Mouse (Mus musculus): ENCODE data around the gene Elp4.

The Elp4 gene

GRCm38 (mm10) chr2:105805210-105805609 is 99.2 kb downstream of the Elp4 start:
- DNase-seq (ENCODE audit: low spot score) = no peak

- DNase-seq (ENCODE audit: low spot score) = no peak
Observed at GRCm38 (mm10) chr2:105804506-105804905, 99.9 kb downstream of the Elp4 start.

- DNase-seq (ENCODE audit: low spot score) = no peak
Observed at GRCm38 (mm10) chr2:105803427-105803826, 100.9 kb downstream of the Elp4 start.

- DNase-seq (ENCODE audit: low spot score) = no peak
Observed at GRCm38 (mm10) chr2:105802902-105803301, 101.5 kb downstream of the Elp4 start.

GRCm38 (mm10) chr2:105801536-105801935 is 102.8 kb downstream of the Elp4 start:
- DNase-seq (ENCODE audit: low spot score) = no peak

- no peak for DNase-seq (ENCODE audit: low spot score)
Observed at GRCm38 (mm10) chr2:105800694-105801093, 103.7 kb downstream of the Elp4 start.

- no peak for DNase-seq (ENCODE audit: low spot score)
Observed at GRCm38 (mm10) chr2:105799840-105800239, 104.5 kb downstream of the Elp4 start.

GRCm38 (mm10) chr2:105797842-105798241 is 106.5 kb downstream of the Elp4 start:
- DNase-seq (ENCODE audit: low spot score) = no peak

GRCm38 (mm10) chr2:105796101-105796500 is 108.3 kb downstream of the Elp4 start:
- no peak for DNase-seq (ENCODE audit: low spot score)

GRCm38 (mm10) chr2:105792339-105793120 is 111.8 kb downstream of the Elp4 start:
- no peak for DNase-seq (ENCODE audit: low spot score)

GRCm38 (mm10) chr2:105789936-105790335 is 114.4 kb downstream of the Elp4 start:
- DNase-seq (ENCODE audit: low spot score) = no peak

GRCm38 (mm10) chr2:105787726-105788125 is 116.6 kb downstream of the Elp4 start:
- DNase-seq (ENCODE audit: low spot score) = no peak

- DNase-seq (ENCODE audit: low spot score) = no peak
Observed at GRCm38 (mm10) chr2:105786986-105787385, 117.4 kb downstream of the Elp4 start.

- no peak for DNase-seq (ENCODE audit: low spot score)
Observed at GRCm38 (mm10) chr2:105782885-105783284, 121.5 kb downstream of the Elp4 start.

- no peak for DNase-seq (ENCODE audit: low spot score)
Observed at GRCm38 (mm10) chr2:105780739-105781138, 123.6 kb downstream of the Elp4 start.

- no peak for DNase-seq (ENCODE audit: low spot score)
Observed at GRCm38 (mm10) chr2:105779320-105779891, 125.0 kb downstream of the Elp4 start.

- no peak for DNase-seq (ENCODE audit: low spot score)
Observed at GRCm38 (mm10) chr2:105771314-105771713, 133.1 kb downstream of the Elp4 start.

GRCm38 (mm10) chr2:105769747-105770328 is 134.5 kb downstream of the Elp4 start:
- DNase-seq (ENCODE audit: low spot score) = no peak

- no peak for DNase-seq (ENCODE audit: low spot score)
Observed at GRCm38 (mm10) chr2:105753512-105753911, 150.9 kb downstream of the Elp4 start.

GRCm38 (mm10) chr2:105749111-105749510 is 155.3 kb downstream of the Elp4 start:
- DNase-seq (ENCODE audit: low spot score) = no peak

- DNase-seq (ENCODE audit: low spot score) = no peak
Observed at GRCm38 (mm10) chr2:105746896-105747295, 157.5 kb downstream of the Elp4 start.

GRCm38 (mm10) chr2:105736166-105736565 is 168.2 kb downstream of the Elp4 start:
- DNase-seq (ENCODE audit: low spot score) = no peak

- DNase-seq (ENCODE audit: low spot score) = no peak
Observed at GRCm38 (mm10) chr2:105730704-105731103, 173.7 kb downstream of the Elp4 start.
